ENCODE assay signal across 9 mouse cellular contexts in genomic region chr1:97038548-97038947, GRCm38 (mm10).
DNase-seq lines count a peak whose midpoint lies in the region.
"Had no signal": no experiment of that assay in that cellular context is flagged by ENCODE, and none has a peak within 500 bp of the region (broad histone marks: within the 10 kb centered on the region; RNA-seq: fewer than 3 reads in every experiment).

No protein-coding gene starts in this region.

- peak; percentile 7 for DNase-seq in kidney, postnatal 10 days
- no peak for DNase-seq in kidney, adult 8-10 months
- peak; percentile 44 to 55 for DNase-seq in right cerebral cortex, postnatal 10 days (ENCODE audit: low spot score in 2 of 2)
- DNase-seq in right cerebral cortex, postnatal 4 days: no peak
- peak; percentile 16 for DNase-seq in embryo, embryonic 11.5 days (ENCODE audit: low read depth, low spot score)
- peak; percentile 4 for DNase-seq in retina, postnatal 7 days (ENCODE audit: low read depth, low spot score)
- DNase-seq in cerebellum, postnatal 25 days: no peak
- DNase-seq in ovary, adult 18-20 months (ENCODE audit: low spot score): no peak
- DNase-seq: liver, embryonic 13.5 days had no signal

Comparison
In these comparisons a context has a peak if more than half of its experiments do, and no peak if none do; other contexts are left out.
1. DNase-seq: peak in kidney, postnatal 10 days (single experiment), right cerebral cortex, postnatal 10 days (2 of 2), embryo, embryonic 11.5 days (single experiment) and retina, postnatal 7 days (single experiment); none in kidney, adult 8-10 months (0 of 2), right cerebral cortex, postnatal 4 days (single experiment), cerebellum, postnatal 25 days (0 of 2) and ovary, adult 18-20 months (single experiment).